Mouse (Mus musculus): Measurements from ENCODE around the gene Zdhhc5.

The Zdhhc5 gene

GRCm38 (mm10) chr2:84714811-84715561 is at the start of gene Zdhhc5:
Gene Zdhhc5, minus strand, starts transcription at chr2:84715180.
- in situ Hi-C loops (cut with MboI; ENCODE audit: low sequenced_read_pairs) = loop anchor here (25.0 kb wide), 1 partner anchor 322 kb away; the partner anchor contains the start of genes P2rx3, Ssrp1 and Tnks1bp1

DNA sequence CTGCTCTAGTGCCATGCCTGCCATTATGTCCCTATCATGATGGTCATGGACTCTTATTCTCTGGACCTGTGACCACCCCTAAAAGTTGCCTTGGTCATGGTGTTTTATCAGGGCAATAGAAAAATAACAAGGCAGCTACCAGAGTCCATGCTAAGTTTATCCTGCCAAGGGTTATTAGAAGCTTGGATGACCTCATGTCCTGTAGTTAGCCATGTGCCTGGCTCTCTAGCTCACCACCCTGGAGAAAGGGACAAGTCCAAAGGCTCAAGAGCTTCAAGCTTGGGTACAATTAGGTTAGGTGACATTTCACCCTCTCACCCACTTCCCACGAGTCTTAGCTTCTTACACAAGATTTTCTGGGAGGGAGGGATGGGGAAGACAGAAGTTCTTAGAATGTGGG is 47.8 kb upstream of the Zdhhc5 start:
- in situ Hi-C loops (cut with MboI; ENCODE audit: low sequenced_read_pairs) = no loop called here

DNA sequence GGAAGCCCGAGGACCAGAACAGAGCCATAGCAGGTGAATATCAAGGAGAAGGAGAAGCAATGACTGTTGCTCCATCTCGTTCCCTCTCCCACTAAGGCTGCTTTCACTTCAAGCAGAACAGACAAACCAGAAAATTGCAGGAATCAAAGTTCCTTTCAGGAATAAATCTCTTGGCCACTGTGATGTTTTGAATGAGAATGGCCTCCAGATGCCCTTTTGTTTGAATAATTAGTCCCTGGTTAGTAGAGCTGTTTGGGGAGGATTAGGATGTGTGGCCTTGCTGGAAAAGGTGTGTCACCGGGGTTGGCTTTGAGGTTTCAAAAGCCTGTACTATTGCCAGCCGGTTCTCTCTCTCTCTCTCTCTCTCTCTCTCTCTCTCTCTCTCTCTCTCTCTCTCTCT is 47.3 kb upstream of the Zdhhc5 start:
- in situ Hi-C loops (cut with MboI; ENCODE audit: low sequenced_read_pairs) = no loop called here

GRCm38 (mm10) chr2:84761840-84762239 is 46.9 kb upstream of the Zdhhc5 start:
- in situ Hi-C loops (cut with MboI; ENCODE audit: low sequenced_read_pairs) = no loop called here

GRCm38 (mm10) chr2:84761309-84761708 is 46.3 kb upstream of the Zdhhc5 start:
- in situ Hi-C loops (cut with MboI; ENCODE audit: low sequenced_read_pairs) = no loop called here

GRCm38 (mm10) chr2:84760777-84761176 is 45.8 kb upstream of the Zdhhc5 start:
- in situ Hi-C loops (cut with MboI; ENCODE audit: low sequenced_read_pairs) = no loop called here

DNA sequence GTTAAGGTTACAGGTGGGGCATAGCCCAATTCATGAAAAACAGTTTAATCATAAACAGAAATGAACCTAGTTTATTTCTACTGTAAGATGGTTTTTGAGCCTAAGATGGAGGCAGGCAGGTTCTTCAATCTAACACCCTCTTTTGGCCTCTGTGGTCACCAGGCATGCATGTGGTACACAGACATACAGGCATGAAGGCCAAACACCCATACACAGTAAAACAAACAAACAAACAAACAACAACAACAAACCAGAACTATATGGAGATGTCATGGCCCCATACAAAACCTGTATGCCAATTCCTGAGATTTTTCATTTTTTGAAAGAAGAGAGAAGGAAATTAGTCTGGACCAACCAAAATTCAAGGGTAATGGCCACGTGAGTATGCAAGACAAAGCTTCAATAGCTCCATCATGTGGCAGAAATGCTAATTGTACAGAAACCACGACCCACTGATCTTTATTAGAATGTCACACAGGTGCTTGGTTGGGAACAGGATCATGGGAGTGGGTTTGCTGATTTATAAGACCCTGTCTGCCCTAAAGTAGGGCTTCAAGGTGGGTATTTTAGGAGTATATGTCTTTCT is 43.7 kb upstream of the Zdhhc5 start:
- in situ Hi-C loops (cut with MboI; ENCODE audit: low sequenced_read_pairs) = no loop called here

DNA sequence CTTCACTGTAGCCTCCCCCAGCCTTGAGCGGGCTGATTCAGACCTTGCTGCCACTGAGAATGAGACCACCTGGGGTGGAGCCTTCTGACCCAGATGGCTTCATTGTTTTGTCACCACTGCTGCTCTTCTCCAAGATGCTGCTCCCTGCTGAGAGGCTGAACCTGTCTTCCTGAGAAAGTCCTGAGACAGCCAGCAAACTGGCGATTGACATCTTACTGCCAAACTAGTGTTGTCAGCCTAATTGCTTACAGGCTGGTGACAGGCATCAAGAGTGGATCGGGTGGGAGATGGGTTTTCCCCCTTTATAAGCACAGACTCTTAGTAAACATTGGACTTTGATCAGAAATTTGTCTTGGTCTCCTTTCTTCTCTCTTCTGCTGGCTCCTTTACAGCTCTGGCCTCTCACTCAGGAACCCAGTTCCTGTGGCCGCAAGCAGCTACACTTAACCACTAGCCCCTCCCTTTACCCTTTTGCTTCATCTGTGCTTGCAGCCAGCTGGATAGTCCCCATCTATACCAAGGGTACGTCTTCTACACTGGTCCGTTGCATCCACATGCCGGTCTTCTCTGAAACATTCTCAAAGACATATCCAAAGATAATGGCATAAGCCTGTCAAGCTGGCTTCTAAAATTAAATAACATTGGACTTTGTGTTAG is 42.2 kb upstream of the Zdhhc5 start:
- in situ Hi-C loops (cut with MboI; ENCODE audit: low sequenced_read_pairs) = no loop called here

GRCm38 (mm10) chr2:84756245-84756644 is 41.3 kb upstream of the Zdhhc5 start:
- in situ Hi-C loops (cut with MboI; ENCODE audit: low sequenced_read_pairs) = no loop called here

- in situ Hi-C loops (cut with MboI; ENCODE audit: low sequenced_read_pairs) = no loop called here
These were observed 35.1 kb upstream of the Zdhhc5 start for GRCm38 (mm10) chr2:84750115-84750514.

DNA sequence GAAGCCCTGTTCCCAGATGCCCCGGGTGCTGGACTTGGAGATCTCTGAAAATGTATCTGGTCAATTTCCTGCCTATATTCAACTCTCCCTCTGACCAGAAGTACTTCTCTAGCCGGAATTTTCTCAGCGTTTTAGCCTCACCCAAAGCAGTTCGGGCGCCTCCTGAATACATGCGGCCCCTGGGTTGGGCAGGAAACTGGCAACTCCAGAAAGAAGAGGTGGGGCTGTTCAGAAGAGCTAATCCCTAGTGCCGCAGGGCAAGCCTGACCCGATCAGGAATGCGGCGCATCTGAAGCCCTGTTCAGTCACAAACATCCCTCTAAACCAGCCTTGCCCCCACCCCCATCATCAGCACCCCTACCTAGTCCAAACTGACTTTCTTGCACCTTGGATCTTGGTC is 29.1 kb upstream of the Zdhhc5 start:
- in situ Hi-C loops (cut with MboI; ENCODE audit: low sequenced_read_pairs) = no loop called here

DNA sequence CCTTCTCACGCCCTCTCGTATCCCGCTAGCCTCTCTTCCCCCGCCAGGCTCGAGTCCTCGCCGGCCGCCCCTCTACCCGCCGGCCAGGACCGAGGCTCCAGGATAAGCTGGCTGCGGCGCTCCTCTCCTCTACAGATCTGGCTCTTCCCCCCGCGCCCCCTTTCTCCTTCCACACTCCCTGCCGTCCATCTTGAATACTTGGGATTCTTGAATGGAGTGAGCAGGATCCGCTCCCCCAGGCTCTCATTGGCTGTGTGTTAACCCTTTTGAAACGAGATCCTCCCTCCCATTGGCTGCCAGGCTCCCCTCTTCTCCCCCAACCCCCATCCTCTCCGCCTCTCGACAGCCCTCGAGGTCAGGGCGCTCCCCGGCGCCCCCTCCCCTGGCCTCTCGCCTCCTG is 28.6 kb upstream of the Zdhhc5 start, which contains the start of gene Gm19426:
Gene Gm19426 (minus strand): TSS at position 95 of the 400 bp plus-strand sequence.
- in situ Hi-C loops (cut with MboI; ENCODE audit: low sequenced_read_pairs) = no loop called here

DNA sequence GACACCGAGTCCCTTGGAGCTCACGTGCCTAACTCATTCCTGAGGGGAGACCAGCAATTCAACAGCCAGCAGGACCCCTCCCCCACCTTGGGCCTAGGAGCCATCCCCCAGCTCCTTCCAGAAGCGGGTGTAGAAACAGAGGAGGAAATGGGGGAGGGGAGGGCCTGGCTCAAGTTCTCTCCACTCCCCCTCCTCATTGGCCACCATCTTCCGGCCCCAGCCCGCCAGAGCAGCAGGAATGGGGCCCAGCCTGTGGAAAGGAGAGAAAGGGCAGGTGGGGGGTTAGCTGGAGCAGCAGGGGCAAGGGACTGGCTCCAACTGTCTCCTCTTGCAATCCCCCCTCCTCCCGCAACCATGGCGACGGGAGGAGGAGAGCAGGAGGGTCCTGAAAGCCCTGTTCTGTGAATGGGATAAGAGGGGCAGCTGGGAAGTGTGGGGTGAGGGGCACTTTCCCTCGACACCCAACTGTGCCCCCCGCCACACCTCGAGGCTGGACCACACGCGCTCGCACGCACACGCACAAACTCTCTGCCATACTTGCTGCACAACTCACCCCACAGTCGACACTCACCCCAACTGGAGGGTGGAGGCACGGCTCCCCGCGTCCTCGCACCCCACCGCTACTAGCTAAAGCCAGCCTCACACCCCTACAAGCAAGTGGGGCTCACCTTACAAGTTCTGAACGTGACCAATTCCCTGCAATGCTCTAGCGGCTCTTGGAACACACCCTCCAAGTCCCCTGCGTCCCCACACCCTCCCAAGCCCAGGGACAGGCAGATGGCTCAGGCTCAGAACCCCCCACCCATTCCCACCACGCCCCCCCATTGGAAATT is 27.7 kb upstream of the Zdhhc5 start:
- in situ Hi-C loops (cut with MboI; ENCODE audit: low sequenced_read_pairs) = no loop called here

GRCm38 (mm10) chr2:84741841-84742450 is 27.0 kb upstream of the Zdhhc5 start:
- in situ Hi-C loops (cut with MboI; ENCODE audit: low sequenced_read_pairs) = no loop called here

- in situ Hi-C loops (cut with MboI; ENCODE audit: low sequenced_read_pairs) = no loop called here
These were observed 25.8 kb upstream of the Zdhhc5 start for GRCm38 (mm10) chr2:84740608-84741333.

DNA sequence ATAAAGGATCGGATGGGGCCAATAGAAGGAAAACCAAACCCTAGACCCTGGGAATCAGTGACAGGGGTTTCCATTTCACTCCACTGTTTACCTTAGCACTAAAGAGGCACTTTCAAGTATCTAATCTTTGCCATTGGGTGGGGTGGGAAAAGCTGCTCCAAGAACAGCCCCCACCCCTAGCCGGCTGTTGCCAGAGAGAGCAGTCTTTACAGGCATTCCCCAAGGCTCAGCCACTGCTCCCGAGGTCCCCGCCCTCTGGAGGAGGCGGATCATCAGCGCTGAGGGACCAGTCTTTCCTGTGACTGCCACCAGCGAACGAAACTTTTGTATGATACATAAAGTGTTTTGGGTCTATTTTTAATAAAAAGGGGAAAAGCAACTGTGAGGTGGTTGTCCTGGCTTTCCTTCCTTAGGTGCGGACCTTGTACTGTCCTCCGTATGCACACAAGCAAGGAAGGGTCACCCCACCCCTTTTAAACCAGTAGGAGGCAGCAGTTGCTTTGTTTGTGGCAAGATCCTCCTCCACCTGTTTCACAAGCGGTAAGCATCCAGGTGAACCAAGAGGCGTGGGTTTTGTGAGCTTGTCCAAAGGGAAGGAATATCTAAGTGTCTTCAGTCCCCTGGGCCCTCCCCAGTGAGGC is 23.4 kb upstream of the Zdhhc5 start:
- in situ Hi-C loops (cut with MboI; ENCODE audit: low sequenced_read_pairs) = no loop called here

GRCm38 (mm10) chr2:84737451-84737925 is 22.5 kb upstream of the Zdhhc5 start:
- in situ Hi-C loops (cut with MboI; ENCODE audit: low sequenced_read_pairs) = no loop called here

GRCm38 (mm10) chr2:84736312-84737161 is 21.6 kb upstream of the Zdhhc5 start:
- in situ Hi-C loops (cut with MboI; ENCODE audit: low sequenced_read_pairs) = no loop called here
